Mouse (Mus musculus) hindbrain, postnatal 0 days (tissue): ENCODE measurements at regions not wholly inside any gene's neighbourhood (a gene's known extent, or its start where the extent isn't known, plus 50 kb on each side); places are given as distances from the start of the nearest gene placed in this dataset.
"Not testable (repeated sequence)": the region's sequence is repeated elsewhere in the genome, so short reads cannot be mapped to it uniquely, and the experiment has no call there.

ENCODE experiments used
- ATAC-seq: fragments of 200-750 bp; cut with Nextera tagmentation; 2 replicates; pipeline ENCODE4 v1.8.0; 2017; ENCODE audit warnings: mild to moderate bottlenecking, moderate TSS enrichment, moderate library complexity
- DNase-seq: peaks from one replicate; pipeline ENCODE4 v3.0.0-alpha.2; 2015; ENCODE audit warnings: low spot score
- H3K27ac ChIP-seq: fragments of 300-500 bp; sonication (generic); 2 replicates; pipeline ENCODE4 v1.5.1; 2014; ENCODE audit warnings: mild to moderate bottlenecking
- H3K27me3 ChIP-seq: fragments of 300-500 bp; sonication (generic); 2 replicates; pipeline ENCODE4 v1.6.1; 2014; ENCODE audit warnings: low read length, mixed read lengths; ENCODE audit not compliant: insufficient read depth
- H3K36me3 ChIP-seq: fragments of 300-500 bp; sonication (generic); 2 replicates; pipeline ENCODE4 v1.6.1; 2014; ENCODE audit warnings: low read length, mixed read lengths; ENCODE audit not compliant: insufficient read depth
- H3K4me1 ChIP-seq: fragments of 300-500 bp; sonication (generic); 2 replicates; pipeline ENCODE4 v1.6.1; 2014; ENCODE audit warnings: antibody characterized with exemption, low read length, mixed read lengths; ENCODE audit not compliant: insufficient read depth
- H3K4me2 ChIP-seq: fragments of 300-500 bp; sonication (generic); 2 replicates; pipeline ENCODE4 v1.6.1; 2014; ENCODE audit warnings: low read depth, mild to moderate bottlenecking, low read length, moderate library complexity, mixed read lengths
- H3K4me3 ChIP-seq: fragments of 300-500 bp; sonication (generic); 2 replicates; pipeline ENCODE4 v1.5.1; 2014; ENCODE audit warnings: low read length
- H3K9ac ChIP-seq: fragments of 300-500 bp; sonication (generic); replicated peaks from 2 replicates; pipeline ENCODE4 v1.6.1; 2014; ENCODE audit warnings: mild to moderate bottlenecking, low read length, moderate library complexity, mixed read lengths
- H3K9me3 ChIP-seq: fragments of 300-500 bp; sonication (generic); 2 replicates; pipeline ENCODE4 v1.6.1; 2016; ENCODE audit warnings: low read length, mixed read lengths
- CTCF ChIP-seq: IDR thresholded peaks from 2 replicates; pipeline ENCODE4 v1.5.1; 2016; ENCODE audit warnings: antibody characterized with exemption, control low read depth, low read depth
- WGBS: fragments of 180-500 bp; shearing (Covaris S2); extraction: QIAGEN DNeasy Blood & Tissue Kit; methylation state at CpG from one replicate; pipeline ENCODE4 v1.1.7; 2014; 5-methylcytosine and 5-hydroxymethylcytosine counted together

- no peak for TF ChIP-seq CTCF
- WGBS, result 42% methylated on average over 8 of the region's 8 CpGs
- H3K4me1 ChIP-seq, result peaks cover 3% of the 10 kb centered on the region; the same call in 1 of the 2 replicates
- DNase-seq (no peak), ATAC-seq (no peak)
- H3K9ac ChIP-seq, result no peak overlapping the region
- no peaks in the 10 kb centered on the region for H3K36me3 ChIP-seq
- no peak overlapping the region for H3K4me3 ChIP-seq
- no peaks in the 10 kb centered on the region for H3K9me3 ChIP-seq
- H3K27ac ChIP-seq, result no peak overlapping the region
- no peaks in the 10 kb centered on the region for H3K27me3 ChIP-seq
- no peak overlapping the region for H3K4me2 ChIP-seq
Observed at GRCm38 (mm10) chr10:99580191-99580590, 179.3 kb downstream of the Csl start.

DNA sequence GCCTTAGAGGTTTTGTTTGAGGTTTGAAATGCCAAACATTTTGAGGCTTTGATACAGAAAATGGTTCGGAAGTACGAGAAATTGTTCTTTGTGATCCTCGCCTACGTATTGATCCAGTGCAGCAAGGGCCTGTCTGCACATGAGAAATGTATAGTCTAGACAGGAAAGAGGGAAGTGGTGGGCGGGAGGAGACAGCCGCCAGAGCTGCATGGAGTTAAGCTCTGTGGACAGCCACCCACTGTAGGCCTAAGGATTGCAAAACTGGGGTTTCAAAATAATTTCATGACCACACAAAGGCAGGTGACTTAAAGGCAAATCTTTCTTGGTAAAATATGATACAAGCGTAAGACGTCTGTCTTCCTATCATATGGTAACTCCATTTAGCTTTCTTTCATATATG, 178.4 kb downstream of the Csl start:
- Histone ChIP-seq H3K4me2 (no peak overlapping the region), H3K27ac (no peak overlapping the region), H3K9me3 (no peaks in the 10 kb centered on the region), H3K27me3 (no peaks in the 10 kb centered on the region), H3K4me1 (no peaks in the 10 kb centered on the region), H3K4me3 (no peak overlapping the region), H3K9ac (no peak overlapping the region), H3K36me3 (no peaks in the 10 kb centered on the region)
- ATAC-seq (no peak), DNase-seq (no peak)
- WGBS, result 79% methylated on average over 8 of the region's 8 CpGs
- TF ChIP-seq CTCF, result no peak

DNA sequence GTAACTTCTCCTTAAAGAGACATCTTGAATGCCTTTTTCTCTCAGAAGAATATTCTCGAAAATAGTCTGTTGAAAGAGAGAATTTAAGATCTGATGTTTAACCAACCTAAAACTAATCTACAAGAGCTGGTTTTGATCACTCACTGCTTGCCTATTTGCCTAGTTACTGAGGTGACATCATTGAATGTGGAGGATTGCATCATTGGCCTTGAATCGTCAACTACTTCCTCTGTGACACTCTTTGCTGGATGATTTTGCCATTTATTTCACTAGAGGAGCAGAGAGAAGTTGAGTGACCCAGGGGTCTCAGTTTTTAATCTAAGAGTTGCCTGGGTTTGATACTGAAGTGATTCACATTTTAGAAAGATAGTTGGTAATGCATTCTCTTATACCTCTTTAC, 174.6 kb downstream of the Csl start:
- H3K4me3 ChIP-seq, result no peak overlapping the region
- no peaks in the 10 kb centered on the region for H3K4me1 ChIP-seq
- 80% methylated on average over 2 of the region's 2 CpGs for WGBS
- H3K9me3 ChIP-seq, result no peaks in the 10 kb centered on the region
- H3K27me3 ChIP-seq, result no peaks in the 10 kb centered on the region
- no peak for ATAC-seq
- no peak overlapping the region for H3K27ac ChIP-seq
- no peak for TF ChIP-seq CTCF
- no peak overlapping the region for H3K9ac ChIP-seq
- H3K4me2 ChIP-seq, result no peak overlapping the region
- no peak for DNase-seq
- no peaks in the 10 kb centered on the region for H3K36me3 ChIP-seq

DNA sequence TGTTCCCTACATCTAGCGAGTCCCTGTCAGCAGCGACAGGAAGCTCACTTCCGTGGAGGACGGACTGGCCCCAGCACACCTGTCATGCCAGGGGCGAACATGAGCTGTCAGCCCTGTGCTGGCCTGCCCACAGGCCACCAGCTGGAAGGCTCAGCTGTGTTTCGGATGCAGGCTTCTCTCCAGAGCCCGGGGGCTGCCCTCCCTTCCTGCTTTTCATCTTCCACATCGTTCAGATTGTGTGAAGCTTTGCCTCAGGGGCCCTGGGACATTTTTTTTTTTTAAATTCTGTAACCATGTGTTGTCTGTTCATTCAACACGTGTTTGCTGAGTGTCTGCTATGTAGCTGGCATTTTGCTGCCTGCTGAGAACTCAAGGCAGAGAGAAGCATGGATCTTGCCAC, 167.2 kb downstream of the Csl start:
- ATAC-seq (peak; percentile 86), DNase-seq (peak; percentile 57)
- Histone ChIP-seq H3K27me3 (no peaks in the 10 kb centered on the region), H3K27ac (no peak overlapping the region), H3K4me1 (no peaks in the 10 kb centered on the region), H3K9ac (no peak overlapping the region), H3K9me3 (no peaks in the 10 kb centered on the region), H3K36me3 (no peaks in the 10 kb centered on the region), H3K4me3 (no peak overlapping the region), H3K4me2 (peak overlapping the region; percentile 25; the same call in 1 of the 2 replicates)
- WGBS, result 22% methylated on average over 9 of the region's 9 CpGs
- no peak for TF ChIP-seq CTCF

- H3K27me3 ChIP-seq, result no peaks in the 10 kb centered on the region
- no peak overlapping the region for H3K4me3 ChIP-seq
- DNase-seq (no peak), ATAC-seq (no peak)
- H3K4me2 ChIP-seq, result no peak overlapping the region
- no peaks in the 10 kb centered on the region for H3K4me1 ChIP-seq
- 85% methylated on average over 14 of the region's 14 CpGs for WGBS
- no peaks in the 10 kb centered on the region for H3K9me3 ChIP-seq
- no peaks in the 10 kb centered on the region for H3K36me3 ChIP-seq
- TF ChIP-seq CTCF, result no peak
- no peak overlapping the region for H3K9ac ChIP-seq
- H3K27ac ChIP-seq, result no peak overlapping the region
Observed at GRCm38 (mm10) chr10:99595659-99596058, 163.8 kb downstream of the Csl start.

DNA sequence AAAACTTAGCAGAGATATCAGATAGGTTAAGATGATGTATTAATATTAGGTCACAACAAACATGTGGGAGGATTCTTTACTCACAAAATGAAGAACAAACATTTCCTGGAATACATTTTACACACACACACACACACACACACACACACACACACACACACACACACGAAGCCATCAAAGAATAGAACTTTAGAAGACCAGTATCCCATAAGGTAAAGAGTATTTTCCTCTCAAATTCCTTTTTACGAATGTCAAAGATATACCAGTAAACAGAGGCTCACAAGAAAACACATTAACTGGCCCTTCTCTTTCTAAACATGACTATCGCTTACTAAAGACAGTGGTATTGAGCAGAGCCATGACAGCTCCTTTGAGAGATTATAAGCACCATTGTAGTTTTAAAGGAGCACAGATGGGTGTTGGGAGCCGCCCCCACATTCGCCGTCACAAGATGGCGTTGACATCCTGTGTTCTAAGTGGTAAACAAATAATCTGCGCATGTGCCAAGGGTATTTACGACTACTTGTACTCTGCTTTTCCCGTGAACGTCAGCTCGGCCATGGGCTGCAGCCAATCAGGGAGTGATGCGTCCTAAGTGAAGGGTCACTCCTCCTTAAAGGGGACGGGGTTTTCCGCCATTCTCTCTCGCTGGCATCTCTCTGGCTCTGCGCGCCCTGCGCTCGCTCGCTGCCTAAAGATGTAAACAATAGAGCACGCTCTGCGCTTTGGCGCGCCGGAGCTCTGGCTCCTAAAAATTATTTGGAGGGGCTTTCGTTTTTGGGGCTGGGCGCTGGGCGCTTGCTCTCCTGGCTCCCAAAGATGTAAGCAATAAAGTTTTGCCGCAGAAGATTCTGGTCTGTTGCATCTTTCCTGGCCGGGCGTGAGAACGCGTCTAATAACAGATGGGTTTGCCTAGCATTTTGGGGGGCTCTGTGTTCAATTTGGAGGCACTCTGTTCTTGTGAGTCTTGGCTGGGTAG, 160.0 kb downstream of the Csl start:
- peak overlapping the region; percentile 36 for H3K4me3 ChIP-seq
- WGBS, result 47% methylated on average over 23 of the region's 34 CpGs
- 0 out of 2 replicates have a peak overlapping the region, but pooled peaks have one; percentile 22 for H3K9ac ChIP-seq
- H3K36me3 ChIP-seq, H3K4me1 ChIP-seq, H3K9me3 ChIP-seq, H3K27me3 ChIP-seq: not testable (repeated sequence)
- DNase-seq, result peak; percentile 40
- peak; percentile 78 for ATAC-seq
- H3K4me2 ChIP-seq, result peak overlapping the region; percentile 52
- H3K27ac ChIP-seq, result peak overlapping the region; percentile 46

- no peaks in the 10 kb centered on the region for H3K4me1 ChIP-seq
- WGBS, result 74% methylated on average over 5 of the region's 5 CpGs
- DNase-seq (no peak), ATAC-seq (no peak)
- H3K36me3 ChIP-seq, result no peaks in the 10 kb centered on the region
- TF ChIP-seq CTCF, result no peak
- no peak overlapping the region for H3K4me3 ChIP-seq
- H3K4me2 ChIP-seq, result no peak overlapping the region
- H3K27ac ChIP-seq, result no peak overlapping the region
- no peak overlapping the region for H3K9ac ChIP-seq
- no peaks in the 10 kb centered on the region for H3K27me3 ChIP-seq
- H3K9me3 ChIP-seq, result no peaks in the 10 kb centered on the region
Observed at GRCm38 (mm10) chr10:99602331-99602730, 157.1 kb downstream of the Csl start.
